Mouse (Mus musculus) naive thymus-derived CD4-positive, alpha-beta T cell, adult 2 months (primary cell): ENCODE measurements around the gene Mta1.
A peak's percentile ranks its signal among the peaks of the same experiment; 100 is the strongest.

Source experiments
- DNase-seq: peaks from one replicate; pipeline ENCODE4 v3.0.0-alpha.2; 2011; ENCODE audit warnings: low read depth

The Mta1 gene

GRCm38 (mm10) chr12:113097749-113098281 lies at the start of gene Mta1:
Mta1 (plus strand) TSS chr12:113098278.
- peak; percentile 64 for DNase-seq

DNA sequence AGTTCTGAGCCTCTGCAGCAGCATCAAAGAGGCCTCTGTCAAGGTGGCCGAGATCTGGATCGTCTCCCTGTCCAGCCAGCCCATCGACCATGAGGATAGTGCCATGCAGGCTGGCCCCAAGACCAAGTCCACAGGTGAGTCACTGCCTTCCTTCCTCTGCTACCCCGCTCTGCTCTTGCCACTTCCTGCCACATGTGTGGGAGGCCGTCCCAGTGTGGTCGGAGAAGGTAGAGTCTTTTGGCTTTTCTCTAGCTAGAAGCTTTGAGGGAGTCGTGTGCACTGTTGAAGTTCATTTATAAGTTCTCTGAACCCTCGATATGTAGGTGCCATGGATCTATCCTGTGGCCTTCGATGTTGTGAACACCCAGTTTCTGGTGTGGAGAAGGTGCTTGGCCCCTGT lies 48.2 kb upstream of the Mta1 start:
- DNase-seq = peak; percentile 74

- peak; percentile 72 for DNase-seq
Observed at GRCm38 (mm10) chr12:113050671-113051070, 47.4 kb upstream of the Mta1 start.

GRCm38 (mm10) chr12:113051628-113052403 lies 46.3 kb upstream of the Mta1 start:
- DNase-seq = no peak

- DNase-seq = no peak
Observed at GRCm38 (mm10) chr12:113056089-113056488, 42.0 kb upstream of the Mta1 start.

DNA sequence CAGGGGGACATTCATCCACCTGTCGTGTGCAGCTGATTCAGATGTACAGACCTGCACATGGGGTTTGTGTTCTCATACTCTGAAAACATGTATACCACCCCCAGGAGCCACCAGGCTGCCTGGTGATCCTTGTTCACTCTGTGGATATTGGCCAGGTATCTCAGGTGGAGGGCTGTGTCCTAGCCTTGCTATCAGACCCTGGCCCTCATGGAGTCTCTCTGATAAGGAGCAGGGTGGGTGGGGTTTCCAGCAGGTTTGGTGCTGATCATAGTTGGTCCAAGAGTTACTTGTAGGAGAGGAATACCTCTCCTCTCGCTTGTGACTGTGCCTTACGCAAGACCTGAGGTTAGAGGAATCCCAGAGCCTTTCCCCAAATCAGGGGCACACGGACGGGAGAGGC lies 37.9 kb upstream of the Mta1 start:
- no peak for DNase-seq

GRCm38 (mm10) chr12:113061606-113062005 lies 36.5 kb upstream of the Mta1 start:
- no peak for DNase-seq

DNA sequence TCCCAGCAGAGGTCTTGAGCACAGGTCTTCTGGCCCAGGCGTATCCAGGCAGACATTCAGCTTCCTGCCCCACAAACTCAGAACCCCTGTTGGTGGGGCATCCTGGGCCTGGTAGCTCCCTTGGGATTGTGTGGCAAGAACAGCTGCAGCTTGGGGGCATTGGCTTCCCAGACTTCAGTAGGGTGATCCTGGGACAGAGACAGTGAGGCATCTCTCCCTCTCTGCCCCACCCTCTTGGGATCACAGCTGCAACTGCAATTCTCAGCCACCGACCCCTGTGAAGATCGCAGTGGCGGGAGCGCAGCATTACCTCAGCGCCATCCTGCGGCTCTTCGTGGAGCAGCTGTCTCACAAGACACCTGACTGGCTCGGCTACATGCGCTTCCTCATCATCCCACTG lies 35.9 kb upstream of the Mta1 start:
- no peak for DNase-seq

- DNase-seq = no peak
Observed at GRCm38 (mm10) chr12:113063700-113064099, 34.4 kb upstream of the Mta1 start.

DNA sequence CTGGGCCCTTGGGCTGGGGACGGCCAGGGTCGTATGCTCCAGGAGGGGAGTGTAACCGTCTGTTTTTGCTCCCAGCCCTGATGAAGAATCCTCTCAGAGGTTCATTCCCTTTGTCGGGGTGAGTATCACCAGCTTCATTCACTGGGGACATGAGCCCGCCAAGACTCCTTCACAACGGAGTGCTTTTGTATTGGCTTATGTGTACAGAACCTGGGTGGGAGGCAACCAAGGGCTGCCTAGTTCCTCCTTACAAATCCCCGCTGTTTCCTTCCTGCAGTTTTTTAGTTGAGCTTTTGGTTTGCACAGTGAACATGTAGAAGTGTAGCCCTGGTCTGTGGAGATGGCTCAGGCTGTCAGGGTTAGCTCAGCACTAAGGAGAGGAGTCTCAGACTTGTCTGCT lies 30.1 kb upstream of the Mta1 start:
- no peak for DNase-seq

DNA sequence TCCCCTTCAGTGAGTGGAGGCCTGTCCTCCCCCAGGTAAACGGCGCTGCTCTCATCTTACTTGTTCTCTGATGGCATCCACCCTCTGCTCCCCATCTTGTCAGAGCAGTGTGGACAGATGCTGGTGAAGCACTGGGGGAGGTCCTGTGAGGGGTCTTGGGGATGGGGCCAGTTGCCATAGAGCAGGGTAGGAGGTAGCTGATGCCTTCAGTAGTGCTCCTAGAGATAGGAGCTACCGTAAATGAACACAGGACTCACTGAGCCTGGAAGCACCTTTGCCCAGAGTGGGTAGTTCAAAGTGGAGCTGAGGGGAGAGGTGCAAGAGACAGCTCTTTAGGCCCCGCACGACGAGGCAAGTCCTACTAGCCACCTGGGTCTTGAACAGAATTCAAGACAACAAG lies 28.7 kb upstream of the Mta1 start:
- DNase-seq = no peak

DNA sequence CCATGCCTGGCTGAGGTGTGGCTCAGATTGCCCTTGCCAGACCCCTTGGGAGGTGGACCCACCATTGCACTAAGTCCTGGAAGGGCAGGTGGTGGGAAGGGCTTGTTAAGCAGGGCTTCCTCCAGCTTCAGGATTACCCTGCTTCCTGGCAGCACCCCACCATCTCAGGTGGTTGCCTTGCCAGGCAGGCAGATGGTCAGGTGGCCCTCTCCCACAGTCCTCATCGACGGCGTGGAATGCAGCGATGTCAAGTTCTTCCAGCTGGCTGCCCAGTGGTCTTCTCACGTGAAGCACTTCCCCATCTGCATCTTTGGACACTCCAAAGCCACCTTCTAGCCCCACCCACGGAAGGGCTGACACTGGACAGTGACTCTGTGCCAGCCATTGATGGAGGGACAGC lies 26.8 kb upstream of the Mta1 start:
- DNase-seq = no peak

GRCm38 (mm10) chr12:113071827-113072226 lies 26.3 kb upstream of the Mta1 start:
- DNase-seq = no peak

GRCm38 (mm10) chr12:113073420-113074328 lies 24.4 kb upstream of the Mta1 start:
- peak; percentile 74 for DNase-seq

DNA sequence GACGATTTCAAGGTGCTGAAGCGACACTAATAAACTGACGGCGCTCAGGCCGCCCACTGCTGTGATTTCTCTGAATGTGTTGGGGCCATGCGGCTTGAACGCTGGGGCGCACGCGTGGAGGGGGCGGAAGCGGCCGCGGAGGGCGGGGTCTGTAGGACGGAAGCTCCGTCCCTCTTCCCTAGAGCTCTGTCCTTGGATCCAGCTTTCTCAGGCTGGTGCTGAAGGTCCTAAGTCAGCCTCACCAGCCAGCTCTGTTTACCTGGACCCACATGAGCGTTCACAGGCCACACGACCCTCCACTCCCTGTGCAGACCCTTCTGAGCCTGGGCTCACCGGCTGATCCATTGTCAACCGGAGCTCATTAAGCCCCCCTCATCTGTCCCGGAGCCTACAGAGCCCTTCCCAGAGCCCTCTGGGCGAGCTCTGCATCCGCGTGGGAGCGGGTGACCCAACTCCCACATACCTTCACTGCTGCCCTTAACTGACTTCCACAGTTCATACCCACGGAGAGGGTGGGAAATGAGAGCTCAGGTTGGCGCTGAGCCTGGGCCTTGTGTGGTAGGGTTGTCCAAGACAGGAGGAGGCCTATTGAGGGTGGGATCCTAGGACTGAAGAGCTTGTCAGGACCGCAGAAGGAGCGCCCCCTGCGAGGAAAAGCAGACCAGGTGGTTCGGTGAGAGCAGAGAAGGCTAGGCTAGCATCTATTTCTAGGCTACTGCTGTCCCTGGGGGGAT lies 23.6 kb upstream of the Mta1 start, which contains the start of gene Tex22:
Tex22 (plus strand) TSS at position 174 of the 734 bp plus-strand sequence.
- DNase-seq = peak; percentile 82

DNA sequence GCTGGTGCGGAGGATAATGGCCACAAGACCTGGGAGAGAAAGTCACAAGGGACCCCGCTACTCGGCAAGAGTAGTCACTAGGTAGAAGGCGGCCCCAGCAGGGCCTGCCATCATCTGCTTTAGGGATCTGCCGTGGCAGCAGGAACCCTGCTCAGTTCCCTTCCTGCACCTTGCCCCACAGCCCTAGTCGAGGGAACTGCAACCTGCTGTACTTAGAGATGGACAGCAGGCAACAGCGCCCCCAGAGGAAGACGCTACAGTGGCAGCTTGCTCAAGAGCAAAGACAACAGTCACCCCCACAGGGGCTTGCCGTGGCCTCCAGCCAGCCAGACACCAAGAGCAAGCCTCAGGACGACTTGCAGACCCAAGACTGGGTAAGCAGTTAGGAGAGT lies 23.0 kb upstream of the Mta1 start:
- peak; percentile 94 for DNase-seq

GRCm38 (mm10) chr12:113075486-113075885 lies 22.6 kb upstream of the Mta1 start:
- no peak for DNase-seq

- DNase-seq = no peak
Observed at GRCm38 (mm10) chr12:113087276-113087675, 10.8 kb upstream of the Mta1 start.

- no peak for DNase-seq
Observed at GRCm38 (mm10) chr12:113088026-113088425, 10.1 kb upstream of the Mta1 start.

- DNase-seq = no peak
Observed at GRCm38 (mm10) chr12:113089107-113089506, 9.0 kb upstream of the Mta1 start.

DNA sequence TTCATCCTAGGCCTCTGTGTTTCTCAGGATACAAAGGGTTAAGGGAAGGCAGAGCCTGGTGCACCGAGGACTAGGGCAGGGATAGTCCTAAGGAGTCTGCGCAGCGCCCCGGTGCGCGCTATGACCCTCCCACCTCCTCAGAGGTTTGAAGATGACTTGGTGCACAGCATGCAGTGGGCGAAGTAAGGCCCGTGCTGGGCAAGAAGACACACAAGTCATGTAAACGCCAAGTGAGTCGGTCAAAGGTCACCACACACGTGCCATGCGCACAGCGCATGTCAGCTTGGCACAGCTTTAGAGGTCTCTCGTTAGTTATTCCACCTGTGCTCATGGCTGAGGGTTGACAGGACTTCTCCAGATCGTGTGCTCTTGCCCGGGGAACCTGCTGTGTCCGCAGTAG lies 8.0 kb upstream of the Mta1 start:
- DNase-seq = no peak

GRCm38 (mm10) chr12:113097040-113097439 lies 1.0 kb upstream of the Mta1 start:
- no peak for DNase-seq
